Mouse (Mus musculus) MEL (cell line): ENCODE results near the gene Olfml3. TPM values are rescaled to one million over a fixed set of nuclear protein-coding genes. Genes with fewer than 3 reads are reported as not detected.

Experiments
- DNase-seq: peaks from one replicate; pipeline ENCODE4 v3.0.0; 2011; ENCODE audit warnings: low read depth, low spot score
- H3K27ac ChIP-seq: 2 replicates; pipeline ENCODE4 v1.5.1; 2012; ENCODE audit warnings: low read depth, mild to moderate bottlenecking, control low read depth, low read length, moderate library complexity; ENCODE audit not compliant: control insufficient read depth
- H3K27me3 ChIP-seq, 2 experiments: fragments of 150-350 bp in 1 of 2; sonication (generic) in 1 of 2; 2 replicates each; pipeline ENCODE4 v1.6.1; 2012; ENCODE audit warnings: low read length in 2 of 2, mild to moderate bottlenecking in 2 of 2, improper control_type of control experiment in 1 of 2, moderate library complexity in 1 of 2; ENCODE audit not compliant: insufficient read depth in 2 of 2, control insufficient read depth in 1 of 2
- H3K36me3 ChIP-seq, 2 experiments: 2 replicates each; pipeline ENCODE4 v1.6.1; 2012 to 2014; ENCODE audit warnings: low read length in 2 of 2, improper control_type of control experiment in 1 of 2, inconsistent platforms in 1 of 2, mild to moderate bottlenecking in 1 of 2; ENCODE audit not compliant: insufficient read depth in 2 of 2, control insufficient read depth in 1 of 2
- H3K4me1 ChIP-seq, 2 experiments: fragments of 150-350 bp in 1 of 2; sonication (generic) in 1 of 2; 2 replicates each; pipeline ENCODE4 v1.6.1; 2012; ENCODE audit warnings: low read length in 2 of 2, improper control_type of control experiment in 1 of 2, mild to moderate bottlenecking in 1 of 2; ENCODE audit not compliant: insufficient read depth in 2 of 2, control insufficient read depth in 1 of 2
- H3K4me3 ChIP-seq, 2 experiments: fragments of 150-350 bp in 1 of 2; sonication (generic) in 1 of 2; 2 replicates each; pipeline ENCODE4 v1.5.1; 2012; ENCODE audit warnings: low read depth in 2 of 2, low read length in 2 of 2, mild to moderate bottlenecking in 2 of 2, moderate library complexity in 2 of 2, control low read depth in 1 of 2, improper control_type of control experiment in 1 of 2; ENCODE audit not compliant: control insufficient read depth in 1 of 2, insufficient read depth in 1 of 2
- H3K79me2 ChIP-seq: 2 replicates; pipeline ENCODE4 v1.6.1; 2012; ENCODE audit warnings: mild to moderate bottlenecking, low read length, moderate library complexity; ENCODE audit not compliant: control insufficient read depth, poor library complexity, insufficient read depth
- H3K9ac ChIP-seq: 2 replicates; pipeline ENCODE4 v1.6.1; 2012; ENCODE audit warnings: low read depth, mild to moderate bottlenecking, control low read depth, low read length, moderate library complexity; ENCODE audit not compliant: control insufficient read depth, poor library complexity, severe bottlenecking
- H3K9me3 ChIP-seq: fragments of 150-350 bp; sonication (generic); replicated peaks from 2 replicates; pipeline ENCODE4 v1.6.1; 2012; ENCODE audit warnings: mild to moderate bottlenecking, low read length, improper control_type of control experiment, moderate library complexity; ENCODE audit not compliant: insufficient read depth
- BHLHE40 ChIP-seq: IDR thresholded peaks from 2 replicates; pipeline ENCODE4 v1.6.1; 2012; ENCODE audit warnings: low read depth, mild to moderate bottlenecking, inconsistent platforms, low read length, improper control_type of control experiment, borderline replicate concordance
- CTCF ChIP-seq, 3 experiments: IDR thresholded peaks in 2 of 3; conservative IDR thresholded peaks in 1 of 3; 2 replicates each; pipeline ENCODE4 v1.5.1; 2011 to 2012; ENCODE audit warnings: low read length in 3 of 3, low read depth in 2 of 3, mild to moderate bottlenecking in 2 of 3, improper control_type of control experiment in 1 of 3, inconsistent platforms in 1 of 3, mixed read lengths in 1 of 3, moderate library complexity in 1 of 3; ENCODE audit not compliant: control insufficient read depth in 1 of 3, insufficient read depth in 1 of 3, poor library complexity in 1 of 3, severe bottlenecking in 1 of 3
- EP300 ChIP-seq, 2 experiments: IDR thresholded peaks; 2 replicates each; pipeline ENCODE4 v1.6.1; 2011; ENCODE audit warnings: improper control_type of control experiment in 2 of 2, low read length in 2 of 2, low read depth in 1 of 2, mild to moderate bottlenecking in 1 of 2
- ETS1 ChIP-seq: IDR thresholded peaks from 2 replicates; pipeline ENCODE4 v1.6.1; 2012; ENCODE audit warnings: low read depth, mild to moderate bottlenecking, inconsistent platforms, low read length, improper control_type of control experiment, moderate library complexity
- GATA1 ChIP-seq: IDR thresholded peaks from 2 replicates; pipeline ENCODE4 v1.6.1; 2011; ENCODE audit warnings: low read depth, low read length, improper control_type of control experiment
- JUND ChIP-seq: IDR thresholded peaks from 2 replicates; pipeline ENCODE4 v1.6.1; 2011; ENCODE audit warnings: low read depth, mild to moderate bottlenecking, improper control_type of control experiment, low read length
- MAX ChIP-seq: IDR thresholded peaks from 2 replicates; pipeline ENCODE4 v1.6.1; 2011; ENCODE audit warnings: low read length, improper control_type of control experiment
- MEF2A ChIP-seq: IDR thresholded peaks from 2 replicates; pipeline ENCODE4 v1.6.1; 2014; ENCODE audit warnings: low read depth, mild to moderate bottlenecking, inconsistent platforms, low read length, improper control_type of control experiment; ENCODE audit not compliant: poor library complexity, insufficient replicate concordance, severe bottlenecking; ENCODE audit errors: extremely low read depth
- MXI1 ChIP-seq: IDR thresholded peaks from 2 replicates; pipeline ENCODE4 v1.6.1; 2011; ENCODE audit warnings: mild to moderate bottlenecking, low read depth, low read length, improper control_type of control experiment
- MYB ChIP-seq: IDR thresholded peaks from 2 replicates; pipeline ENCODE4 v1.6.1; 2011; ENCODE audit warnings: mild to moderate bottlenecking, low read depth, low read length, improper control_type of control experiment
- MYC ChIP-seq: IDR thresholded peaks from 2 replicates; pipeline ENCODE4 v1.6.1; 2011; ENCODE audit warnings: low read depth, mild to moderate bottlenecking, low read length, improper control_type of control experiment, moderate library complexity
- NELFE ChIP-seq: IDR thresholded peaks from 2 replicates; pipeline ENCODE4 v1.6.1; 2011; ENCODE audit warnings: low read depth, low read length, improper control_type of control experiment
- RAD21 ChIP-seq: IDR thresholded peaks from 2 replicates; pipeline ENCODE4 v1.6.1; 2011; ENCODE audit warnings: mild to moderate bottlenecking, low read depth, low read length, improper control_type of control experiment
- SMC3 ChIP-seq: IDR thresholded peaks from 2 replicates; pipeline ENCODE4 v1.6.1; 2011; ENCODE audit warnings: low read depth, low read length, improper control_type of control experiment
- TCF12 ChIP-seq: IDR thresholded peaks from 2 replicates; pipeline ENCODE4 v1.6.1; 2014; ENCODE audit warnings: low read depth, mild to moderate bottlenecking, inconsistent platforms, low read length, improper control_type of control experiment, moderate library complexity
- ZKSCAN1 ChIP-seq: IDR thresholded peaks from 2 replicates; pipeline ENCODE4 v1.6.1; 2012; ENCODE audit warnings: low read depth, mild to moderate bottlenecking, inconsistent platforms, low read length, improper control_type of control experiment, moderate library complexity
- ZNF384 ChIP-seq: IDR thresholded peaks from 2 replicates; pipeline ENCODE4 v1.6.1; 2012; ENCODE audit warnings: low read depth, mild to moderate bottlenecking, inconsistent platforms, low read length, improper control_type of control experiment
- polyA plus RNA-seq, 2 experiments: library from polyadenylated mRNA; stranded (reverse) in 1 of 2; unstranded in 1 of 2; fragments of >175 nt in 1 of 2; fragments of >200 nt in 1 of 2; gene quantifications; 2 replicates each; pipeline versions ENCODE4 v1.2.1 to v1.2.4; 2012; ENCODE audit warnings: low replicate concordance in 2 of 2, low read depth in 1 of 2; ENCODE audit not compliant: insufficient read length in 2 of 2, insufficient read depth in 1 of 2, missing spikeins in 1 of 2
- total RNA-seq: library from RNA; depleted of rRNA; stranded (reverse); fragments of 300-350 nt; gene quantifications from 2 replicates; pipeline ENCODE4 v1.2.3, GENCODE M21; 2012

The Olfml3 gene
- total and polyA plus RNA-seq, 3 experiments: 0.08 to 0.18 TPM; not detected in 1

DNA sequence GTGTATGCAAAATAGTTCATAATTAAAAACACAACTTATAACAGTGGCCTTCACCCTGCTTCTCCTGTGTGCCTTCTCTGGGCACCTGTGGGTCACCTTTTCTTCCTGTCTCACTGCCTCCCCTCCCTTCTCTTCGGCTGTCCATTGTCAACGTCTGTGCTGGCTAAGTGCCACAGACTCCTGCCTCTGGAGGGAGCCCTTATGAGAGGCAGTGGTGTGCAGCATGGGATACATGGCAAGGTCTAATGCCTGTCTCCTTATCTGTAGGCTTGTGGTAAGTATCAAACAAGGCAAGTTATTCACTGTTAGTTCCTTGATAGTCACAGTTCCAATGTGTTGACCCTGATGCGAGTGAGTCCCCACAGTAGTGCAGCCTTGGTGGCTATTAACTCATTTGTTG is 13.7 kb downstream of the Olfml3 start:
- DNase-seq: peak; percentile 61
- no peak overlapping the region for H3K27ac ChIP-seq
- H3K9me3 ChIP-seq: no peaks in the 10 kb centered on the region
- no peak for TF ChIP-seq MAX
- TF ChIP-seq JUND: no peak
- no peak for TF ChIP-seq MYB
- TF ChIP-seq ZNF384: no peak
- no peak for TF ChIP-seq BHLHE40
- TF ChIP-seq MEF2A: no peak
- peak; percentile 62 to 67 for TF ChIP-seq EP300 (IDR thresholded peaks at IDR 0.05; ENCODE audit: low read depth in 1 of 2, low read length in 2 of 2)
- peak; percentile 35; the same call in 1 of the 2 replicates for TF ChIP-seq ETS1
- TF ChIP-seq NELFE: no peak
- peak in 2 of 3 experiments; percentile 25 to 39; a peak in 3 of 6 replicates for TF ChIP-seq CTCF (IDR thresholded peaks at IDR 0.05 in 2 of 3, conservative IDR thresholded peaks at IDR 0.05 in 1 of 3; ENCODE audit: control insufficient read depth in 1 of 3, insufficient read depth in 1 of 3, low read depth in 2 of 3, low read length in 3 of 3, poor library complexity in 1 of 3, severe bottlenecking in 1 of 3)
- TF ChIP-seq RAD21: peak; percentile 15
- no peak for TF ChIP-seq MYC
- peak; percentile 32; the same call in 1 of the 2 replicates for TF ChIP-seq TCF12
- no peak for TF ChIP-seq MXI1
- TF ChIP-seq SMC3: peak; percentile 35; the same call in 1 of the 2 replicates
- TF ChIP-seq GATA1: peak; percentile 77
- H3K27me3 ChIP-seq: peaks cover 0 to 8% of the 10 kb centered on the region in 2 experiments; a peak in 3 of 4 replicates
- no peaks in the 10 kb centered on the region for H3K36me3 ChIP-seq
- H3K4me3 ChIP-seq: no peak overlapping the region
- no peaks in the 10 kb centered on the region for H3K79me2 ChIP-seq
- peaks cover 0 to 3% of the 10 kb centered on the region in 2 experiments; a peak in 1 of 4 replicates for H3K4me1 ChIP-seq
- no peak overlapping the region for H3K9ac ChIP-seq

- no peaks in the 10 kb centered on the region for H3K9me3 ChIP-seq
- no peak overlapping the region for H3K9ac ChIP-seq
- no peak overlapping the region for H3K27ac ChIP-seq
- H3K4me1 ChIP-seq: no peaks in the 10 kb centered on the region
- no peak overlapping the region for H3K4me3 ChIP-seq
- no peaks in the 10 kb centered on the region for H3K36me3 ChIP-seq
- peaks cover 0 to 4% of the 10 kb centered on the region in 2 experiments; a peak in 3 of 4 replicates for H3K27me3 ChIP-seq
- DNase-seq: no peak
- no peak for TF ChIP-seq CTCF (IDR thresholded peaks at IDR 0.05 in 2 of 3, conservative IDR thresholded peaks at IDR 0.05 in 1 of 3; ENCODE audit: control insufficient read depth in 1 of 3, insufficient read depth in 1 of 3, low read depth in 2 of 3, low read length in 3 of 3, poor library complexity in 1 of 3, severe bottlenecking in 1 of 3)
- no peak for TF ChIP-seq ZNF384
- no peak for TF ChIP-seq ZKSCAN1
- no peak for TF ChIP-seq NELFE
- no peaks in the 10 kb centered on the region for H3K79me2 ChIP-seq
These were observed 19.1 kb downstream of the Olfml3 start for GRCm38 (mm10) chr3:103718728-103719127.
